Mouse (Mus musculus) bone marrow macrophage, adult 2 months (primary cell): ENCODE results near the gene Adora2a.

Experiments used
- CTCF ChIP-seq: IDR thresholded peaks from 2 replicates; pipeline ENCODE4 v1.5.1; 2012; ENCODE audit warnings: low read depth, mild to moderate bottlenecking, low read length, moderate library complexity
- POLR2A ChIP-seq: IDR thresholded peaks from 2 replicates; pipeline ENCODE4 v1.6.1; 2012; ENCODE audit warnings: mild to moderate bottlenecking, low read depth, low read length, borderline replicate concordance

DNA sequence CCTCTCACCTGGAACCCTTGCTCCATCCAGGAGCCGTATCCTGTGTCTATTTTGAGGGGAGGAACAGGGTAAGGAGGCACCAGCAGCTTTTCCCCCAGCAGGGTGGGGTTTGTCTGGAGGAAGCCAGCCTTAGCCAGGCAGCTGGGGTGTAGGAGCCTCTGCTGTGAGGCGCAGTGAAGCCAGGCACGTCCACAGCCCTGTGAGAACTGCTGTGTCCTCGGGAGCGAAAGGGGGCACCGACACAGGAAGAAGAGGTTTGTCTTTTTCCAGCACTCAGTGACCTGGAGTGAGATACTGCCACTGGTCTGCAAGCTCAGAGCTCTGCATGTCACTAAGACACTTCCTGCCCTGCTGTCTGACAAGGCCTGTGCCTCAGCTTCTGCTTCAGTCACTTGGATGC is 12.3 kb upstream of the Adora2a start:
- TF ChIP-seq CTCF (no peak), POLR2A (no peak)
